Mouse (Mus musculus): ENCODE data around the gene Angel2. TPM values are rescaled to one million over a fixed set of nuclear protein-coding genes. Genes with fewer than 3 reads are reported as not detected.

Gene Angel2
- polyA plus RNA-seq, 1 experiment from 2014 or later: 55.3 TPM

Other genes starting within 250 kb of the Angel2 start
- 14.6 and 16.9 TPM in 2 replicates for gene Rps6kc1, start 13.3 kb upstream of the Angel2 start, polyA plus RNA-seq (2016; fragmentation: Nextera tagmentation; extraction: Ambion mirVana)
- gene Vash2, start 54.2 kb downstream of the Angel2 start, polyA plus RNA-seq (2016; fragmentation: Nextera tagmentation; extraction: Ambion mirVana): 52.7 and 56.7 TPM in 2 replicates
- gene Flvcr1, start 101.0 kb downstream of the Angel2 start, polyA plus RNA-seq (2016; fragmentation: Nextera tagmentation; extraction: Ambion mirVana): 6.9 and 7.4 TPM in 2 replicates
- gene Spata45, start 111.5 kb downstream of the Angel2 start, polyA plus RNA-seq (2016; fragmentation: Nextera tagmentation; extraction: Ambion mirVana): not detected in 2 replicates
- gene Tatdn3, start 137.8 kb downstream of the Angel2 start, polyA plus RNA-seq (2016; fragmentation: Nextera tagmentation; extraction: Ambion mirVana): 10.3 and 12.4 TPM in 2 replicates
- 35.4 and 38.6 TPM in 2 replicates for gene Nsl1, start 137.9 kb downstream of the Angel2 start, polyA plus RNA-seq (2016; fragmentation: Nextera tagmentation; extraction: Ambion mirVana)
- 7.1 and 9.8 TPM in 2 replicates for gene Batf3, start 172.7 kb downstream of the Angel2 start, polyA plus RNA-seq (2016; fragmentation: Nextera tagmentation; extraction: Ambion mirVana)
- not detected in 2 replicates for gene Fam71a, start 239.7 kb downstream of the Angel2 start, polyA plus RNA-seq (2016; fragmentation: Nextera tagmentation; extraction: Ambion mirVana)

All from embryonic facial prominence, embryonic 10.5 days (tissue).